Mouse (Mus musculus) left cerebral cortex, postnatal 4 days (tissue): Measurements from ENCODE around the gene Rnf217. TPM values are rescaled to one million over a fixed set of nuclear protein-coding genes. Genes with fewer than 3 reads are reported as not detected.

Experiments used
- DNase-seq: peaks from one replicate; pipeline ENCODE4 v3.0.0-alpha.2; 2022
- intact Hi-C: fragments of 180-260 bp; cut with DNase I; formaldehyde crosslinking; loops from one replicate; pipeline ENCODE4 v1.15.1; 2025
- total RNA-seq, 2 experiments: library from RNA; stranded (reverse); gene quantifications; 2 replicates each; pipeline ENCODE4 v1.2.3; 2021

Rnf217 gene
- total RNA-seq, 2 experiments from 2014 or later, result 15.1 to 16.0 TPM

GRCm38 (mm10) chr10:31503542-31504133 is 105.3 kb downstream of the Rnf217 start:
- DNase-seq, result no peak
- intact Hi-C loops, result loop anchor here (10.0 kb wide), 1 partner anchor 101 kb away; the partner anchor contains the start of gene Rnf217

- DNase-seq, result no peak
- intact Hi-C loops, result loop anchor here (10.0 kb wide), 1 partner anchor 103 kb away; the partner anchor contains the start of gene Rnf217
These were observed 107.3 kb downstream of the Rnf217 start for GRCm38 (mm10) chr10:31501644-31502043.

- DNase-seq, result no peak
- intact Hi-C loops, result no loop called here
These were observed 112.1 kb downstream of the Rnf217 start for GRCm38 (mm10) chr10:31496931-31497330.

- intact Hi-C loops, result no loop called here
- DNase-seq, result no peak
These were observed 113.2 kb downstream of the Rnf217 start for GRCm38 (mm10) chr10:31495826-31496225.

- DNase-seq, result no peak
- intact Hi-C loops, result no loop called here
These were observed 114.7 kb downstream of the Rnf217 start for GRCm38 (mm10) chr10:31494296-31494695.

GRCm38 (mm10) chr10:31467043-31467898 is 141.7 kb downstream of the Rnf217 start:
- intact Hi-C loops, result loop anchor here (10.0 kb wide), 1 partner anchor 1838 kb away; no protein-coding TSS in a partner anchor

GRCm38 (mm10) chr10:31465840-31466541 is 143.0 kb downstream of the Rnf217 start:
- DNase-seq, result no peak
- intact Hi-C loops, result loop anchor here (10.0 kb wide), 1 partner anchor 1839 kb away; no protein-coding TSS in a partner anchor

More at GRCm38 (mm10) chr10:31467043-31467898, 141.7 kb downstream of the Rnf217 start:
- DNase-seq, result no peak

- intact Hi-C loops, result loop anchor here (10.0 kb wide), 1 partner anchor 1839 kb away; no protein-coding TSS in a partner anchor
- DNase-seq, result no peak
These were observed 143.6 kb downstream of the Rnf217 start for GRCm38 (mm10) chr10:31465424-31465823.

- no peak for DNase-seq
- intact Hi-C loops, result loop anchor here (10.0 kb wide), 1 partner anchor 1842 kb away; no protein-coding TSS in a partner anchor
These were observed 145.9 kb downstream of the Rnf217 start for GRCm38 (mm10) chr10:31463044-31463443.

- DNase-seq, result no peak
- intact Hi-C loops, result no loop called here
These were observed 152.2 kb downstream of the Rnf217 start for GRCm38 (mm10) chr10:31456806-31457205.

- intact Hi-C loops, result loop anchor here (10.0 kb wide), 2 partner anchors 132 to 622 kb away; partner anchors contain the start of gene Hddc2
- DNase-seq, result no peak
These were observed 161.9 kb downstream of the Rnf217 start for GRCm38 (mm10) chr10:31447083-31447482.

- peak; percentile 92 for DNase-seq
- intact Hi-C loops, result loop anchor here (10.0 kb wide), 2 partner anchors 131 to 621 kb away; partner anchors contain the start of gene Hddc2
These were observed 163.5 kb downstream of the Rnf217 start, which contains the start of gene Tpd52l1 for GRCm38 (mm10) chr10:31445291-31446124. Gene Tpd52l1, minus strand, starts transcription at chr10:31445958.

- intact Hi-C loops, result loop anchor here (10.0 kb wide), 2 partner anchors 129 to 619 kb away; partner anchors contain the start of gene Hddc2
- DNase-seq, result peak; percentile 14
These were observed 164.8 kb downstream of the Rnf217 start for GRCm38 (mm10) chr10:31444206-31444605.

Other genes starting within 250 kb of the Rnf217 start
- gene Tpd52l1, start 163.2 kb downstream of the Rnf217 start, total RNA-seq, result 10 to 100 TPM; 12.9 to 19.1 TPM